Mouse (Mus musculus): Measurements from ENCODE around the gene Dnah6. TPM values are rescaled to one million over a fixed set of nuclear protein-coding genes. Genes with fewer than 3 reads are reported as not detected.
A peak's percentile ranks its signal among the peaks of the same experiment; 100 is the strongest.

The Dnah6 gene
- total RNA-seq, 2 experiments from 2014 or later, result not detected

- intact Hi-C loops (cut with DNase I), result no loop called here
- no peak for DNase-seq
Observed at GRCm38 (mm10) chr6:73162958-73163357, 58.5 kb downstream of the Dnah6 start.

GRCm38 (mm10) chr6:73161338-73161737, 60.1 kb downstream of the Dnah6 start:
- DNase-seq, result no peak
- intact Hi-C loops (cut with DNase I), result no loop called here

GRCm38 (mm10) chr6:73155455-73155854, 66.0 kb downstream of the Dnah6 start:
- no peak for DNase-seq
- intact Hi-C loops (cut with DNase I), result no loop called here

- intact Hi-C loops (cut with DNase I), result loop anchor here (5.0 kb wide), 2 partner anchors 74 to 216 kb away; no protein-coding TSS in a partner anchor
Observed at GRCm38 (mm10) chr6:73153675-73154074, 67.8 kb downstream of the Dnah6 start.

GRCm38 (mm10) chr6:73143403-73143802, 78.0 kb downstream of the Dnah6 start:
- intact Hi-C loops (cut with DNase I), result no loop called here
- no peak for DNase-seq

More at GRCm38 (mm10) chr6:73153675-73154074, 67.8 kb downstream of the Dnah6 start:
- peak; percentile 64 to 73 for DNase-seq

GRCm38 (mm10) chr6:73142776-73143175, 78.7 kb downstream of the Dnah6 start:
- DNase-seq, result no peak
- intact Hi-C loops (cut with DNase I), result no loop called here

- intact Hi-C loops (cut with DNase I), result no loop called here
- DNase-seq, result no peak
Observed at GRCm38 (mm10) chr6:73140836-73141235, 80.6 kb downstream of the Dnah6 start.

GRCm38 (mm10) chr6:73132784-73133183, 88.7 kb downstream of the Dnah6 start:
- intact Hi-C loops (cut with DNase I), result no loop called here

GRCm38 (mm10) chr6:73127594-73127993, 93.9 kb downstream of the Dnah6 start:
- intact Hi-C loops (cut with DNase I), result no loop called here
- no peak for DNase-seq

More at GRCm38 (mm10) chr6:73132784-73133183, 88.7 kb downstream of the Dnah6 start:
- DNase-seq, result no peak

- no peak for DNase-seq
- intact Hi-C loops (cut with DNase I), result no loop called here
Observed at GRCm38 (mm10) chr6:73120348-73120747, 101.1 kb downstream of the Dnah6 start.

GRCm38 (mm10) chr6:73113898-73114297, 107.6 kb downstream of the Dnah6 start:
- DNase-seq, result no peak
- intact Hi-C loops (cut with DNase I), result no loop called here

- intact Hi-C loops (cut with DNase I), result no loop called here
- DNase-seq, result no peak
Observed at GRCm38 (mm10) chr6:73113365-73113764, 108.1 kb downstream of the Dnah6 start.

GRCm38 (mm10) chr6:73093133-73093532, 128.3 kb downstream of the Dnah6 start:
- intact Hi-C loops (cut with DNase I), result loop anchor here (2.0 kb wide), 1 partner anchor 34 kb away; no protein-coding TSS in a partner anchor
- no peak for DNase-seq

- intact Hi-C loops (cut with DNase I), result no loop called here
- DNase-seq, result no peak
Observed at GRCm38 (mm10) chr6:73090836-73091235, 130.6 kb downstream of the Dnah6 start.

- intact Hi-C loops (cut with DNase I), result no loop called here
- DNase-seq, result no peak
Observed at GRCm38 (mm10) chr6:73082571-73082970, 138.9 kb downstream of the Dnah6 start.

GRCm38 (mm10) chr6:73072093-73072786, 149.2 kb downstream of the Dnah6 start:
- DNase-seq, result no peak
- intact Hi-C loops (cut with DNase I), result no loop called here

- intact Hi-C loops (cut with DNase I), result no loop called here
- no peak for DNase-seq
Observed at GRCm38 (mm10) chr6:73071214-73071613, 150.2 kb downstream of the Dnah6 start.

- DNase-seq, result no peak
- intact Hi-C loops (cut with DNase I), result no loop called here
Observed at GRCm38 (mm10) chr6:73070663-73071062, 150.8 kb downstream of the Dnah6 start.

- intact Hi-C loops (cut with DNase I), result no loop called here
- DNase-seq, result no peak
Observed at GRCm38 (mm10) chr6:73064551-73064950, 156.9 kb downstream of the Dnah6 start.

- intact Hi-C loops (cut with DNase I), result loop anchor here (2.0 kb wide), 1 partner anchor 33 kb away; no protein-coding TSS in a partner anchor
- no peak for DNase-seq
Observed at GRCm38 (mm10) chr6:73059596-73060121, 161.8 kb downstream of the Dnah6 start.

GRCm38 (mm10) chr6:73059162-73059561, 162.3 kb downstream of the Dnah6 start:
- no peak for DNase-seq
- intact Hi-C loops (cut with DNase I), result loop anchor here (2.0 kb wide), 1 partner anchor 34 kb away; no protein-coding TSS in a partner anchor

GRCm38 (mm10) chr6:73055347-73055746, 166.1 kb downstream of the Dnah6 start:
- intact Hi-C loops (cut with DNase I), result no loop called here
- no peak for DNase-seq
